Mouse (Mus musculus) spleen, adult 18-20 months (tissue): ENCODE data around the gene Bean1.

Source experiments
- DNase-seq, 2 experiments: peaks; one replicate each; pipeline ENCODE4 v3.0.0; 2022; ENCODE audit warnings: mixed read lengths in 2 of 2

Bean1 gene

DNA sequence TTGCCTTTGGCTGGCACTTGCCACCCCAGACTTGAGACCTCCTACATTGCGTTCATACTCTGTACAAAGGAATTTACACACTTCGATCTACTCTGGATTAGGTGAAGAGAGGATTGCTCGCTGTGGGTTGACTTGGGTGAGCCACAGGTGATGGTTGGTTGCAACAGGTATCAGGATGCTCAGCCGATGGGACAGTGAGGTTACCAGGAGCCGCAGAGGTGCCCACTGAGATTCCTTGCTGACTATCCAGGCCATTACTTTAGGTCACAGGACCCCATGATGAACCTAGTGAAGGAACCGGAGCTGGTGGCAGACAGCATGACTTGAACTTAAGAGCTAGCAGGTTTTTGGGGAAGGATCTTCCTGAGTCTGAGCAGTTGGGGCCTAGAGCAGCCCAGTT lies 2.2 kb downstream of the Bean1 start:
- DNase-seq = no peak

DNA sequence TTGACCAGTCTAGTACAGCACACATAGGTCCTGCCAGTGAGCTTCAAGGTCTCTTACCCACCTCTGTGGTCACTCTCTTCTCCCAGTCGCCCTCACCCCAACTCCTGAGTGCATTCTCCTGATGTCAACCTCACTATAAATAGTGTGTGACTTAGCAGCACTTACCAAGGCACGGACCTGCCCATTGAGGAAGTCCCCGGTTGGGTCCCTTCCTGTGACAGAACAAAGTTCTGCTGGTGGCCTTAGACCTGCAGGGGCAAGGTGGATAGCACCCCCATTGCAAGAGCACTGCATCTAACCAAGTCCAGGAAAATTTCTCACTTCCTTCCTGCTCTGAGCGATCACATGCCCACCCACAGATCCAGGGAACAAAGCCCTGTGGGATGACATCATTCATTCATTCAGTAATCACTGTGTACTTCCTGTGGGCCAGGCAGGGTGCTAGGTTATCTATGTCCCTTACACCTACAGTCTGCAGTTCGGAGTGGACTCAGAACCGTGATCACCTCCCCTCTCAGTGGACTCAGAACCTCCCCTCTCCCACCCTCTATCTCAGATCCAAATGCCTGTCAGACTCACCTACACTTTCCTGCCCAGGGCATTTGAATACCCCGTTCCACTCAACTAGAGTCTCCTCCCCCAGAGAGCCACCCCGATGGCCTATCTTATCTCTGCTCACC lies 5.7 kb downstream of the Bean1 start:
- no peak for DNase-seq

DNA sequence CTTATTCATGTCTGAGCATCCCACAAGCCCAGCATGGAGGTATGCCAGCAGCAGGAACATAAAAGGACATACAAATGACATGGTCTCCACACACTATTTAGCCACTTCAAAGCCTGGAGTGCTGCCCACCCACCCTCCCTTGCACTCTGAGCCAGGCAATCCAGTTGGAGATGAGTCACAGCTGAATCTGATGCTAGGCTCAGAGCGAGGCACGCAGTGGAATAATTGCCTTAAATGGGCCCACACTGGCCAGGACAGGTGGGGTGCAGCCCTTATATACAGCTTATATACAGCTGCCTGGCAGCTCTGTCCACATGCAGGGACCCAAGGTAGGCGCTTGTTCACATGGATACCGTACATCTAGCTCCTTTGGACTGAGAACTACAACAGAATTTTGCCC lies 6.8 kb downstream of the Bean1 start:
- no peak for DNase-seq

DNA sequence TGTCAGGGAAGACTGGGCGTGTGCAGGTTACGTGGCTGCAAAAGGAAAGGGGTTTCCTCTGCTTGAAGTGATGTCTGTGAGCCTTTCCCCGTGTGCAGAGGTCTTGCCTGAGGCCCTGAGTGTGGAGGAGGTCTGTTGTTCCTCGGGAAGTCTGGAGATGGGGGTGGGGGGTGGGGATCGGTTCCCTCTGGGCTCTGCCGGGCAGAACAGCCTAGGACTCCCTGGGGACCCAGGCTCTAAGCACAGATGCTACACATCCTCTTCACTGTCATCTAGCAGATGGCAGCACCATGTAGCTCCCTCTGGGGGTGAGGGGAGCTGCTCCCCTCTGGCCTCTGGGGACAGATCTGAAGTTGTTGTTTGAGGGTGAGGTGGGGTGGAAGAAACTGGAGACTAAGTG lies 14.7 kb downstream of the Bean1 start:
- DNase-seq = no peak

DNA sequence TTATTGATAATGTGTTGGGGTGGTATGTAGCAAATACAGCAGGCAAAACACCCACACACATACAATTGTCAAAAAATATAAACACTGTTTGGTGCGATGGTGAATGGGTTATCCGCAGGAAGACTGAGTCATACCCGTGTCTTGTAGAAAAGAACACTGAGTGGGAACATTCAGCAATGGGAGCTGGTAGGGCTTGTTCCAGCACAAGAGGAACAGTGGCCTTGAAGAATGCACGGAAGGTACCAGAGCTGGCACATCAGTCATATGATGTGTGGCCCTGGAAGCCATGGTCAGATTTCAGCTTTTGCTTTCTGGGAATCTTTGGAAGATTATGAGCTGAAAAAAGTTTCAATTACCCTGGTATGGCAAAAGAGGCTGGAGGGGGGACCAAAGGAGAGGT lies 16.6 kb downstream of the Bean1 start:
- DNase-seq = no peak

DNA sequence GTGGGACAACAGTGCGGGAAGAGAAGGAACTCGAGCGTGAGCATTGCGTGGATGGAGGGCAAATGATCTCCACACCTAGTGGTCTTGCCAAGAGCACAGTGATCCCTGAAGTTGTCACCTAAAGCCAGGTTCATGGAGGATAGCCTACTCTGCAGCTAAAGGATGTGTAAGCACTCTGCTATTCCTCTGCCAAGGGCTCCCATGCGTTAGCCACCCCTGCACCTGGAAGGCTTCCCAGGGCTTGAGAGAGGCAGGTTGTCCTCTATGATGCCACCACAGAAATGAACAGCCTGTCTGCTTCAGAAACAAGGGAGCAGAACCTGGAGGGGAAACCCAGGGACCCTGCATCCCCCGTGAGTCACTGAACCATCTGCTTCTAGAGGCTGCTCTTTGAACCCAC lies 17.4 kb downstream of the Bean1 start:
- DNase-seq = no peak

DNA sequence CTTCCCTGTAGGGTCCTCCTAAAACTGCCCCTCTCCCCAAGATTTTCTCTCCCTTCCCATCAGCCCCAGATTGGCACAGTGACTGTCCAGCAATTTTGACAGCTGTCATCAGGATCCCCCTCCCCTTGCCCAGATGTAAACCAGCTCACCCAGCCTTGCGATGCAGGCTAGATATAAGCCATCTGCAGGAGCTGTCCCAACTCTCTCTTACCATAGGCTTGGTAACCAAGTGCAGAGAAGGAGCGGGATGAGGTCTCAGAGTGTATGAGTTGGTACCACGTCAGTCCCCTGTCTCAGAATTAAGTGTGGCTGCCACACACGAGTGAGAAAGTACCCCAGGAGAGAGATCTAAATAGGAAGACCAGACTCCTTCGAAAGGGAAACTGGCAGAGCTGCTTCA lies 18.2 kb downstream of the Bean1 start:
- no peak for DNase-seq

DNA sequence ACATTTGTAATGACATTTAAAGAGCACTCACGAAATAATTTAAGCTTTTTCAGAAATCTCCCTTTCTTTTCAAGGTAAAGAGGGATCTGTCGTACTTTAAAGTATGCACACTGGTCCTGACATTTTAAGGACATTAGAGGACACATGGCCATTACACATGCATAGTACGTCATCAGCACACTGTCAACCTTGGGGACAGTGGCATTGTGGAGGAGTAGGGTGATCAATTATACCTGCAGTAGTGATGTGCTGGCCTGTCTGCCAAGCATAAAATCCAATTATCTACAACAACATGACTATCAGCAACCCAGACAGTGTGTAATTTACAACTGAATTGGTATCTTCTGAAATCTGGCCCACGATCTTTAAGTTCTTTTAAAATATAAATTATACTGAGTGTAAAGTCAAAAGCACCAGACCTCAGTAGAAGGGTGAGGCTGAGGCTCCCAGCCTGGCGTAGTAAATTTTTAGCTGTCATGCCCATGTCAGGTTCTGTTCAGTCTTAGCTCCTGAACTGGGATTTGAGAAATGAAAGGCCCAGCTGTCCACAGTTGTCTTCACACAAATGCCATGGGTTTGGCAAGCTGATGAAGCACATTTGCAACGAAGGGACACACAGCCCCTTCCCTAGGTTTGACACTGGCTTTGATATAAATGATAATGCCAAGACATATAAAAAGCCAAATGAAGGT lies 20.7 kb downstream of the Bean1 start:
- no peak for DNase-seq

DNA sequence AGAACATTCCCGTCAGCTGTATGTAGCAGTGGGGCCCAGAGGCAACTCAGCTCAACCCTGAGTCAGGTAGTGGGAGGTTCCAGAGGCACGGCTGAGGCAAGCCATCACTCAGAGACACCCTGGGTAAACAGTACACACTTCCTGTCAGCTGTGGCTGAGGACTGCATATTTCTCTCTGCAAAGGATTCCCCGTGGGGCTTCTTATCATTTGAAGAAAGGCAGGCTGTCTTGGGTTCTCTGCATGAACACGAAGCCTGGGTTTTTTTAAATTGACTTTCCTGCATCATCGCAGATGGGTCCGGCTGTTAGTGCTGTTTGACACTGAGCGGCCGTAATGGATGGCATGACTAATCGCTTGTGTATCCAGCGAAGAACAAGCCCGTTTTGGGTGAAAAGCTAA lies 21.3 kb downstream of the Bean1 start:
- no peak for DNase-seq

DNA sequence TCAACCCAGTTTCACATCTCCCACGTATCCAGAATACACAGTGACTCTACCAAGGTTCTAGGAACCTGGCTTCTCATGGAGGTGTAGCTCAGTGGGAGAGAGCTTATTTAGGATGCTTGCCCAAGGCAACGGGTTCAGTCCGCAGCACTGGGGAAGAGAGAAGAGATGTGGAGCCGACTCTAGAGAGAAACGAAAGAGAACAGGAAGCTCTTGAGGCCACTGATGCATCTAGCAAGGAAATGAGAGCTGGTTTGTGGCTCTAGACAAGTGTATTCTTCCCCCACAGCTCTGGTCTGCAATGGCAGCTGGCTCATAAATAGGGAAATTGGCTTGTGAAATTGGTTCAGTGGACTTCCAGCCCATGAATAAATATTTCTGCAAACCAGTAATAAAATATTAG lies 29.6 kb downstream of the Bean1 start:
- no peak for DNase-seq

DNA sequence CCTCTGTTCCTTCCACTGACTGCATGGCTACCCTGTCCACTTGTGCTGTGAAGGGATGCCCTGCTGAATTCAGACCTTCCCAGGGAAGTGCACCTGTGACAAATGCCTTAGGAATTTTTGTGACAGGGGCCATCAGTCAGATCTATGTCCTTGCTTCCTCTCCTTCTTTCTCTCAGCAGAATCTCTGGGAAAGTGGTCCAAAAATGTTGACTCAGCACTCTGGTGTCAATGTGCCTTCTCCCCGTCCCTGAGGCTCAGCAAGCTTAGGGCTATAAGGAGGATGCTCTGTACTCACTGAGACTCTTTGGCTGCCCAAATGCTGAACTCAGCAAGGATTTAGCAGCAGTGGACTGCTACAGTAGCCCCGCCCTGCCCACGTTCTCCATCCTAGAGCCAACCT lies 31.4 kb downstream of the Bean1 start:
- DNase-seq = no peak

DNA sequence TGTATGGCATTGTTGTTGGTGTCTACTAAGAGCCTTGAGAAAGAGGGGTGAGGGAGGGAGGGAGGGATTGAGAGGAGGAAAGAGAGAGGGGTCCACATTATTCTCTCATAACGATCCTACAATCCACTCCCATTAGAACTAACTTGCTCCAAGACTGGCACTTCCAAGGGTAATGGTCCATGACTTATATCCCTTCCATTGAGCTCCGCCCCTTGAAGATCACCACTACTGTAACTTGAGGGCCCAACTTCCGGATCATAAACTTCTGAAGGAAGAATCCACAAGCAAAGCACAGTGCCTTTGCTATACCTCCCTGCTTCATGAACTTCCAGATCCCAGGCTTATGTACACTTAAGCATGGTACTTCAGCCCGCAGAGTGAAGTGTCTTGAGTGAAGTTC lies 32.1 kb downstream of the Bean1 start:
- no peak for DNase-seq

DNA sequence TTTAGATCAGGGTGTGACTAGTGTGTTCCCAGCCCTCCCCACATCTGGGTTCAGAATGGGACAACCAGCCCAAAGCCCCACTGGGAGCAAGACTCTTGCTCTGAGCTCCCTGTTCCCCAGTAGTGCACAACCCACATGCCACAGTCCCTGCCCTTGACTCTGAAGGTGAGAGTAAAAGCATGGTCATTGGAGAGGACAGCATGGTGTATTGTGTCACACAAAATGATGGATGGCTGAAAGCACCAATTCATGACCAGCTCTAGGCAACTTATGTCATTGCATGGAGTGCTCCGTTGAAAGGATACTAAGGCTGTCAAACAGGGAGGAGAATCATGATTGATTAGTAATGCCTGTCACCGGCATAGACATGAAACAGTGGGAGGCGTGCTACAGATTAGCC lies 35.0 kb downstream of the Bean1 start:
- no peak for DNase-seq

DNA sequence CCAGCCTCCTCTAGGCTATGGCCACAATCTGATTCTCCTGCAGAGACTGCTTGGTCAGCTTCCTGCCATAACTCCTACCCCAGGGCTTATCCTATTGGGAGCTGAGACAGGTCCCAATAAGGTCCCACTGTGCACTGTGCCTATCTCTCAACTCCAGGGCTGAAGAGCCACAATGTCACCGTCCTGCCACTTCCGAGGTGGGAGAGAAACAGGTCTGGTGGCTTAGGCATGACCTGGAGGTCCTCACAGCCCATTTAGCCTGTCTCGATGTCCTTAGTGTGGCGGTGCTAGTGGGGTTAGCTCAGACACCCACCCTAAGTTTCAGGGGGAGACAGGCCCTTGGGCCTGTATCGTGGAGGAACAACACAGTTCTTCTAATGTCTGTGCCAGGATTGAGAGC lies 47.4 kb downstream of the Bean1 start:
- DNase-seq = no peak

DNA sequence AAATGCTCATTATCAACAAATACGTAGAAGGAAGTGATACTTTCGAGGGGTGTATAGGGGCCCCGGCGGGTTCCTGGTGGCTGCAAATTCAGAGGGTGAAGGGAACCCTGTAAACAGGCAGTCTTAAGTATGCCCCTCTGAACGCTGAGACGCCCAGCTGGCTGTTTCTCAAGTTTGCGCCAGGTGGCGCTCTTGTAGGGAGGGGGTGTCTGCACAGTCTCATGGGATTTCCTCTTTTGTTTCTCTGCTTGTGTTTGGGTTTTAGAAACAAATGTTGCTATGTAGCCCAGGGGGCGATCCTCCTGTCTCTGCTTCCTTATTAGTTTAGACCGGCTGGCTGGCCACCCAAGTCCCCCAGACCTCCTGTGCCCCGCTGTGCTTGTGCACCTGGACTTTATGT lies 48.8 kb downstream of the Bean1 start:
- DNase-seq = peak; percentile 52 to 68

DNA sequence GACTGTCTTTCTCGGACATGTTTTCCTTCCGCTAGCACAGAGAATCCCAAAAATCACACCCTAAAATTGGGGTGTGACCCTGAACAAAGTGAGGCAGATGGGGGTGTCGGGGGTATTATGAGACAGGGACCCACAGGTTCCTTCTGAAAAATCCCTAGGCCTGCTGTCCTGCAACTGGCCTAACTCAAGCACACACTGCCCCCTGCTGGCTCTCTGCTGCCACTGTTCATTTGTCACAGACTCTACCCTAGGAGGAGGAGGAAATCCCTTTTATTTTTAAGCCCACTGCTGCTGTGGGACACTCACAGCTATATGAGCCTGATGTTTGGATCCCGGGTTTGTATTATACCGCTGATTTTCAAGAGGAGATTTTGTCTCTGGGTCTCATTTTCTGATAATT lies 49.6 kb downstream of the Bean1 start:
- peak; percentile 57 to 79 for DNase-seq

DNA sequence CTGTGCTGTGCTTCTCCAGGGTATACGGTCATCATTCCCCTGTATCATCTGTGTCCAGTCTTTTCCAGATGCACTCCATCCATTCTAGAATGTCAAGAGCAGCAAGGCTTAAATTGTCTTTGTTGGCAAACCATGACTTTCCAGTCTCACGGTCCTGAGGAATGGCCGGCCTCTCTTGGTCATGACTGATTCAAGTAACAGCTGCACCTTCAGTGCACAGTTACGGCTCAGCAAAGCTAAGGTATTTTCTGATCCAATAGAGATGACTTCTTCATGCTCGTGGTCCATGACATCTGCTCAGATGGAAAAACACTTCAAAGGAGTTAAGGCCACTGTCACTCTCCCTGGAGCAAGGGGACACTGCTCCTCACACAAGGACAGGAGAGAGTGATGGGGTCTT lies 56.8 kb downstream of the Bean1 start:
- no peak for DNase-seq

DNA sequence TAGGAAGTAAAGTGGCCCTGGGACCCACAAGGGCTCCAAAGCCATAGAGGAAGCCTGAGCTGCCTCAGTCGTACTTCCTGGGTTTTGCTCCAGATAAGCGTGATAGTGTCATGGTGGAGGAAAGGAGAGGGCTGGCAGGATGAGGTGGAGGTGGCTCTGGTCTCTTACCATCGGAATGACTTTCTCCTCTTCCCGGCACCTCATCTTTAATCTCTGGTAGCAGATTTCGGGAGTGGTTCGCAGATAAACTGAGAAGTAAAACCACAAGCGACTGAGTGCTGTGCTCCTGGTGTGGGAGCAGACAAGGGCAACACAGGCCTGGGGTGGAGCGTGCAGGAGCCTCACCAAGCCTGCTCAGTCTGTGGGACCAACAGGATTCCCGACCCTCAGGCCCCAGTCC lies 60.1 kb downstream of the Bean1 start:
- DNase-seq = no peak

DNA sequence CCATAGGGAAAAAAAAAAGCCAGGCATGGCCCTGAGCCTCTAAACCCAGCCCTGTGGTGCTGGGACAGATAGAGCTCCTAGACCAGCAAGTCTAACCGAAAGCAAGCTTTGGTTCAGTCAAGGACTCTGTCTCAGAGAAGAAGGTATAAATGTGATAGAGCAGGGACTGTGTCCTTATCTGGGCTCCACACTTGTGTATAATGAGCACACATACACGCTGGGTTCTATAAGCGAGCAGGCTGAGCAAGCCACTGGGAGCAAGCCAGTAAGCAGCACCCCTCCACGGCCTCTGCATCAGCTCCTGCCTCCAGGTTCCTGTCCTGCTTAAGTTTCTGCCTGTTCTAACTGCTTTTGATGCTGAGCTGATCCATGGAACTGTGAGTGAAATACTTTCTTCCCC lies 61.8 kb downstream of the Bean1 start:
- DNase-seq = no peak

DNA sequence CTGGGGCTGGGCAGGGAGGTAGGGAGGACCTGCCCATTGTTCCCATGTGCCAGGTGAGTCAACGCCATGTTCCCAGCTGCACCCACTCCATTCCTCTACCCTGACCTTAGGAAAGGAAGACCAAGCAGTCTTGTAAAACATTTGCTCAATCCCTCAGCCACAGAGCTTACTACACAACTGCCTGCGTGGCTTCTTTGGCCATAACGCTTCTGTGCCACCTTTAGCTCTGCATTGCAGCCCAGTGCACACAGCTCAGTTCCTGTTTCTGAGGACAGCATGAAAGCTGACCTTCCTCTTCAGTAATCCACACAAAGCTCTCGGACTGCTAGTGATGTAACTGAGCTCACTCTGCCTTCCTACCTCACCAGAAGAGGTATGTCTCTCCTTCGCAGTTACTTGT lies 62.7 kb downstream of the Bean1 start:
- peak in 1 of 2 experiments; percentile 40 for DNase-seq

DNA sequence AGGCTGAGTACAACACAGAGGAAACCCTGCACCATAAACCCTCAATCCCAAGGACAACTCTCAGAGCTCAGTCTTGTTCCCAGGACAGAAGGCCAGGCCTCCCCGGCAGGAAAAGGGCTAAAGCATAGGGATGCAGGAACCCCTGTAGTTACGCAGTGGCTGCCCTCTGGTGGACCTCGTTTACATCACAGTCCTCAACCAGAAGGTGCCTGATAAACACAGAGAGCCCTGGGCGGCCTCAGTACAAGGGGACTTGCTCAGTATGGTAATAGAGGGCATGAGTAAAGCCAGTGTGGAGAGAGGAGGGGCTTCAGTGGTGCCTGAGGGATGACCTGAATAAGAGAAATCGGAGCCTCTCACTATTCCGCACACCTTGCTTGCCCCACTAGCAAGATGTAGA lies 64.3 kb downstream of the Bean1 start:
- no peak for DNase-seq

DNA sequence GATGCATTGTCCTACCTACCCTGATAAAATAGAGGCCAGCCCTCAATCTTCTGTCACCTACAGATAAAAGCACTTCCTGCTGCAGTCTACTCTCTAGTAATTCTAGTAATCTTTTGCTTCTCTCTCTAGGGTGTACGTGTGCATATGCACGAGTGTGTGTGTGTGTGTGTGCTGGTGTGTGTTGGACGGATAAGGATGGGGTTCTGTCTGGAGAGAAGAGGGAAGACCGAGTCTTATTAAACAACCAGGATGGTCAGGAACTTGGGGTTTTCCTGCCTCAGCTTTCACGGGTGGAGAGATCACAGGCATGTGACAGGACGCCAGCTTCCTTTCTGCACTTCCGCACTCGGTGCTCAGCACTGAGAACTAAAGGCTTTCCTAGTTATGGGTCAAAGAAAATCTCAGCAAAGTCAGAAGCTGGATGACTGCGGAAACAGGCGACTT lies 69.2 kb downstream of the Bean1 start:
- DNase-seq = peak; percentile 43 to 56

DNA sequence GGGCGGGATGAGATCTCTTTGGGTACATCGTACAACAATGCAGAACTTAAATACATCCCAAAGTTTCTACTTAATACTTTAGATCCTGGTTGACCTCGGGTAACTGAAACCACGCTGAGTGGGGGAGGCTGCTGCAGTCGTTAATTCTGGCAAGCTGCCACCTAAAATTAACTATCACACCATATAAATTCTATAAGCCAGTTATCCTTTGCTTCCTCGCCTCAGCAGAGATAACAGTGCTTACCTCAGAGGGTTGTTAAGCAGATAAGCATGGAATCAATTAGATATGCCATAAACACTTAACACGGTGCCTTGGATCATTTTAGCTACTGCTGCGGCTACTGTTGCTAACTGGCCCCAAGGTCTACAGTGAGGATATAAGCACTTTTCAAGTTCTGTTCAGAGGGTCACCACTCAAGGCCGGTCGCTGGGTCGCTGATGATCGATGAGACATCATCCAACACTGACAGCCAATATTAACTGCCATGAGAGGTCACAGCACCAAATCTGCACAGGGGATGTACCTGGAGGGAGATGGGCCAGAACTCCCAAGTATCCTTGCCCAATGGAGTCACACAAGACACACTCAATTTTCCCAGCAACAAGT lies 71.9 kb downstream of the Bean1 start:
- DNase-seq = no peak

DNA sequence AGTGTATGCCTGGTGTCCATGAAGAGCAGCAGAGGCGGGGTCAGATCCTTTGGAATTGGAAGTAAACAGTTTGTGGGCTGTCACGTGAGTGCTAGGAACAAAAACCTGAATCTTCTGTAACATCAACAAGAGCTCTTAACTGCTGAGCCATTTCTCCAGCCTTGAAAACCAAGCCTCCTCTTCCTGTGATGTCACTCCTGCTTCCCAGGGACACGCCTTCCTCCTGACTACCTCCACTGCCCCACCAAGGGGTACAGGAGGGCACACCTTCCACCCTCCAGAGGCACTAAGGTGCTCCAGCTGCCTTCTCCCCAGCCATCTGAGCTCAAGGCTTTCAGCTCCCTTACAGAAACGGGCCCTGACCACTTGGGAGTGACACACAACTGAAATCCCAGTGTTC lies 76.4 kb downstream of the Bean1 start:
- DNase-seq = no peak
